Mouse (Mus musculus): ENCODE measurements around the gene Pir. TPM values are rescaled to one million over a fixed set of nuclear protein-coding genes. Genes with fewer than 3 reads are reported as not detected.

Gene Pir
- polyA plus RNA-seq, 1 experiment from 2014 or later, result 12.9 TPM

- Histone ChIP-seq H3K27ac (replicated peaks; ENCODE audit: low read depth, low read length) (no peak overlapping the region), H3K4me2 (ENCODE audit: low read depth, low read length) (no peak overlapping the region), H3K4me3 (ENCODE audit: low read depth, low read length) (no peak overlapping the region), H3K36me3 (ENCODE audit: control insufficient read depth, insufficient read depth, low read length) (no peaks in the 10 kb centered on the region), H3K9me3 (ENCODE audit: control insufficient read depth, low read length) (no peaks in the 10 kb centered on the region), H3K9ac (ENCODE audit: low read depth, low read length) (no peak overlapping the region), H3K4me1 (ENCODE audit: control insufficient read depth, insufficient read depth, low read length) (no peaks in the 10 kb centered on the region), H3K27me3 (replicated peaks; ENCODE audit: control insufficient read depth, insufficient read depth, low read length) (no peaks in the 10 kb centered on the region)
- 73% methylated on average over 4 of the region's 4 CpGs for WGBS
- ATAC-seq (ENCODE audit: low read depth) (no peak), DNase-seq (ENCODE audit: low spot score) (no peak)
Observed at GRCm38 (mm10) chrX:164365153-164365865, 96.1 kb downstream of the Pir start.

- H3K4me3 ChIP-seq (ENCODE audit: low read depth, low read length), result no peak overlapping the region
Observed at GRCm38 (mm10) chrX:164370576-164370975, 101.4 kb downstream of the Pir start.

DNA sequence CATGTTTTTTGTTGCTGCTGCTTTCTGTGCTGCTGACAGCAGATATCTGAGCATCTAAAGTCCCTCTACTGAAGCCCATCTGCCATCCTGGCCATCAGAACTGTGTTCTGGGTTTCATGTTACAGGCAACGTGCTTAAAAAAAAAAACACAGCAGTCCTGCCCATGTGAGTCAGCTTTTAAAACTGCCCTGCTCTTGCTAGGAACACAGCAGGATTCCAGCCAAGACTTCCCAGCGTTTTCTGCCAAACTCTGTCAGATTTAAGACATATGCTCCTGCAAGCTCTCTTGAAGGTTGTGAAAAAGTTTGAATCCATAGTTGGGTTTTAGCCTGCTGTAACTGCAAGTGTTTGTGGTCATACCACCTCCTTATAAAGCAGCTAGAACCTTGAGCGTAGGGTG is 103.9 kb downstream of the Pir start, which contains the start of gene Vegfd:
Gene Vegfd, plus strand, starts transcription at position 298 of the 400 bp plus-strand sequence.
- no peaks in the 10 kb centered on the region for H3K9me3 ChIP-seq (ENCODE audit: control insufficient read depth, low read length)
- H3K27ac ChIP-seq (replicated peaks; ENCODE audit: low read depth, low read length), result peak within 1 kb of the TSS; percentile 33; the same call in 1 of the 2 replicates
- no peaks in the 10 kb centered on the region for H3K36me3 ChIP-seq (ENCODE audit: control insufficient read depth, insufficient read depth, low read length)
- H3K9ac ChIP-seq (ENCODE audit: low read depth, low read length), result no peak within 1 kb of the TSS
- H3K4me1 ChIP-seq (ENCODE audit: control insufficient read depth, insufficient read depth, low read length), result no peaks in the 10 kb centered on the region
- H3K27me3 ChIP-seq (replicated peaks; ENCODE audit: control insufficient read depth, insufficient read depth, low read length), result peaks cover 8% of the 10 kb centered on the region
- H3K4me2 ChIP-seq (ENCODE audit: low read depth, low read length), result peak within 1 kb of the TSS; percentile 14; the same call in 1 of the 2 replicates
- DNase-seq (ENCODE audit: low spot score) (peak; percentile 85), ATAC-seq (ENCODE audit: low read depth) (no peak)
- WGBS, result 28% methylated on average over 3 of the region's 3 CpGs
- no peak within 1 kb of the TSS for H3K4me3 ChIP-seq (ENCODE audit: low read depth, low read length)

More at GRCm38 (mm10) chrX:164370576-164370975, 101.4 kb downstream of the Pir start:
- Histone ChIP-seq H3K27ac (replicated peaks; ENCODE audit: low read depth, low read length) (no peak overlapping the region), H3K4me2 (ENCODE audit: low read depth, low read length) (no peak overlapping the region), H3K9ac (ENCODE audit: low read depth, low read length) (no peak overlapping the region), H3K9me3 (ENCODE audit: control insufficient read depth, low read length) (no peaks in the 10 kb centered on the region), H3K27me3 (replicated peaks; ENCODE audit: control insufficient read depth, insufficient read depth, low read length) (peaks cover 4% of the 10 kb centered on the region; the same call in 1 of the 2 replicates), H3K36me3 (ENCODE audit: control insufficient read depth, insufficient read depth, low read length) (no peaks in the 10 kb centered on the region), H3K4me1 (ENCODE audit: control insufficient read depth, insufficient read depth, low read length) (no peaks in the 10 kb centered on the region)
- no peak for ATAC-seq (ENCODE audit: low read depth)
- 73% methylated on average over 3 of the region's 3 CpGs for WGBS
- no peak for DNase-seq (ENCODE audit: low spot score)

GRCm38 (mm10) chrX:164374586-164374985 is 105.4 kb downstream of the Pir start:
- Histone ChIP-seq H3K4me1 (ENCODE audit: control insufficient read depth, insufficient read depth, low read length) (no peaks in the 10 kb centered on the region), H3K4me3 (ENCODE audit: low read depth, low read length) (no peak overlapping the region), H3K4me2 (ENCODE audit: low read depth, low read length) (no peak overlapping the region), H3K36me3 (ENCODE audit: control insufficient read depth, insufficient read depth, low read length) (no peaks in the 10 kb centered on the region), H3K27me3 (replicated peaks; ENCODE audit: control insufficient read depth, insufficient read depth, low read length) (peaks cover 15% of the 10 kb centered on the region), H3K9me3 (ENCODE audit: control insufficient read depth, low read length) (no peaks in the 10 kb centered on the region), H3K9ac (ENCODE audit: low read depth, low read length) (no peak overlapping the region), H3K27ac (replicated peaks; ENCODE audit: low read depth, low read length) (no peak overlapping the region)
- ATAC-seq (ENCODE audit: low read depth) (no peak), DNase-seq (ENCODE audit: low spot score) (peak; percentile 20)
- 38% methylated on average over 5 of the region's 5 CpGs for WGBS

GRCm38 (mm10) chrX:164379721-164380120 is 110.5 kb downstream of the Pir start:
- Histone ChIP-seq H3K9ac (ENCODE audit: low read depth, low read length) (no peak overlapping the region), H3K4me1 (ENCODE audit: control insufficient read depth, insufficient read depth, low read length) (no peaks in the 10 kb centered on the region), H3K4me3 (ENCODE audit: low read depth, low read length) (no peak overlapping the region), H3K4me2 (ENCODE audit: low read depth, low read length) (no peak overlapping the region), H3K9me3 (ENCODE audit: control insufficient read depth, low read length) (no peaks in the 10 kb centered on the region), H3K27me3 (replicated peaks; ENCODE audit: control insufficient read depth, insufficient read depth, low read length) (peaks cover 13% of the 10 kb centered on the region), H3K27ac (replicated peaks; ENCODE audit: low read depth, low read length) (no peak overlapping the region), H3K36me3 (ENCODE audit: control insufficient read depth, insufficient read depth, low read length) (no peaks in the 10 kb centered on the region)
- peak; percentile 36 for DNase-seq (ENCODE audit: low spot score)
- no peak for ATAC-seq (ENCODE audit: low read depth)
- WGBS, result 62% methylated on average over 4 of the region's 4 CpGs

- Histone ChIP-seq H3K36me3 (ENCODE audit: control insufficient read depth, insufficient read depth, low read length) (no peaks in the 10 kb centered on the region), H3K9ac (ENCODE audit: low read depth, low read length) (peak overlapping the region; percentile 45; the same call in 1 of the 2 replicates), H3K4me1 (ENCODE audit: control insufficient read depth, insufficient read depth, low read length) (no peaks in the 10 kb centered on the region), H3K27ac (replicated peaks; ENCODE audit: low read depth, low read length) (0 out of 2 replicates have a peak overlapping the region, but pooled peaks have one; percentile 6), H3K4me3 (ENCODE audit: low read depth, low read length) (peak overlapping the region; percentile 37), H3K27me3 (replicated peaks; ENCODE audit: control insufficient read depth, insufficient read depth, low read length) (peaks cover 9% of the 10 kb centered on the region), H3K9me3 (ENCODE audit: control insufficient read depth, low read length) (no peaks in the 10 kb centered on the region), H3K4me2 (ENCODE audit: low read depth, low read length) (peak overlapping the region; percentile 64)
- 24% methylated on average over 29 of the region's 33 CpGs for WGBS
- DNase-seq (ENCODE audit: low spot score), result peak; percentile 90
- ATAC-seq (ENCODE audit: low read depth), result peak; percentile 97
Observed at GRCm38 (mm10) chrX:164381618-164382408, 112.6 kb downstream of the Pir start.

DNA sequence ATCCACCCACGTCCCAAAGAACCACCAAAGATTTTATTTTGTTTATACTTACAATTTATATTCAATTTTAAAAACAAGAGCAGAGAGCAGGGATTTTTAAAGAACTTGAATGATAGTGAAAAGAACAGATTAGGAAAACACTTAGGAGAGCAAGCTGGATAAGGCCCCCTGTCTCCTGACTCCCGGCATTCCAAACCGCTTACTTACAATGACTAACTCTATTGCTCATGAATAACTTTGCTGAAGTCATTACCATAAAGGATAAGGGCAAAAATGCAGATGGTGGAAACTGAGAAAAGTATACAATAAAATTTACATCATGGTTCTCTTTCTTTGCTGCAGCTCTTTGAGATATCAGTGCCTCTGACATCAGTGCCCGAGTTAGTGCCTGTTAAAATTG is 124.9 kb downstream of the Pir start:
- no peaks in the 10 kb centered on the region for H3K9me3 ChIP-seq (ENCODE audit: control insufficient read depth, low read length)
- no peak overlapping the region for H3K9ac ChIP-seq (ENCODE audit: low read depth, low read length)
- H3K27ac ChIP-seq (replicated peaks; ENCODE audit: low read depth, low read length), result no peak overlapping the region
- no peak overlapping the region for H3K4me3 ChIP-seq (ENCODE audit: low read depth, low read length)
- no peak for ATAC-seq (ENCODE audit: low read depth)
- WGBS, result 66% methylated on average over 4 of the region's 4 CpGs
- H3K4me1 ChIP-seq (ENCODE audit: control insufficient read depth, insufficient read depth, low read length), result no peaks in the 10 kb centered on the region
- no peak overlapping the region for H3K4me2 ChIP-seq (ENCODE audit: low read depth, low read length)
- DNase-seq (ENCODE audit: low spot score), result no peak
- H3K36me3 ChIP-seq (ENCODE audit: control insufficient read depth, insufficient read depth, low read length), result no peaks in the 10 kb centered on the region
- H3K27me3 ChIP-seq (replicated peaks; ENCODE audit: control insufficient read depth, insufficient read depth, low read length), result no peaks in the 10 kb centered on the region

DNA sequence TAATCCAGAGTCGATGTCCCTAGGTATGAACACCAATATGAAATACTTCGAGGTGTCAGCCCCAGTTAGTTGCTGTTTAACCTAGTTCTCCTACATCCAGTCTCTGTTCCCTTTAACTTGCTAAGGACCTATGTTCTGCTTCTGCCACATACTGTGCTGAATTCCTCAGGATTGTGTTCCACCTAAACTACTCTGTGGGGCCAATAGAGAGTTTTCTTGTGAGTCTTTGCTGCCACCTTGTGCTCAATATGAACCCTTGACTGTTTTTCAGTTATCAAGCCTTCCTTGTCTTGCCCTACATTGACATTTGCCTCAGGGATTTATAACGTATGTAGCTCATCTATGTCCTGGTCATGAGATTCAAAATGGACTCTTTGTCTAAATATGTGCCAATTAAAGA is 129.3 kb downstream of the Pir start:
- ATAC-seq (ENCODE audit: low read depth) (0 out of 2 replicates have a peak, but pooled peaks have one; percentile 33), DNase-seq (ENCODE audit: low spot score) (peak; percentile 57)
- WGBS, result 60% methylated on average over 3 of the region's 3 CpGs
- Histone ChIP-seq H3K4me3 (ENCODE audit: low read depth, low read length) (no peak overlapping the region), H3K4me1 (ENCODE audit: control insufficient read depth, insufficient read depth, low read length) (no peaks in the 10 kb centered on the region), H3K36me3 (ENCODE audit: control insufficient read depth, insufficient read depth, low read length) (no peaks in the 10 kb centered on the region), H3K9me3 (ENCODE audit: control insufficient read depth, low read length) (no peaks in the 10 kb centered on the region), H3K27ac (replicated peaks; ENCODE audit: low read depth, low read length) (no peak overlapping the region), H3K27me3 (replicated peaks; ENCODE audit: control insufficient read depth, insufficient read depth, low read length) (no peaks in the 10 kb centered on the region), H3K4me2 (ENCODE audit: low read depth, low read length) (no peak overlapping the region), H3K9ac (ENCODE audit: low read depth, low read length) (no peak overlapping the region)
